Mouse (Mus musculus) neutrophil, adult 5-6 weeks (primary cell): ENCODE results near the gene Cipc. TPM values are rescaled to one million over a fixed set of nuclear protein-coding genes. Genes with fewer than 3 reads are reported as not detected.

Experiments
- ATAC-seq: fragments of 151-379, 151-347 bp; 2 replicates; pipeline ENCODE4 v1.8.0; 2017; ENCODE audit warnings: mild to moderate bottlenecking, moderate TSS enrichment; ENCODE audit not compliant: insufficient number of reproducible peaks, poor library complexity, low FRiP score, severe bottlenecking; ENCODE audit errors: extremely low read depth
- total RNA-seq: library from RNA; stranded (forward); fragments of 200-1000 nt; gene quantifications from 2 replicates; pipeline ENCODE4 v1.2.3, GENCODE M21; 2017

Cipc gene
- total RNA-seq, 1 experiment from 2014 or later, result 21.2 TPM

- no peak for ATAC-seq
Measured at GRCm38 (mm10) chr12:86981180-86981579, 34.3 kb downstream of the Cipc start.

GRCm38 (mm10) chr12:86983470-86984193 lies 36.8 kb downstream of the Cipc start:
- no peak for ATAC-seq

- ATAC-seq, result no peak
Measured at GRCm38 (mm10) chr12:86984194-86984555, 37.3 kb downstream of the Cipc start.

- no peak for ATAC-seq
Measured at GRCm38 (mm10) chr12:86986562-86986961, 39.7 kb downstream of the Cipc start.

- no peak for ATAC-seq
Measured at GRCm38 (mm10) chr12:86988227-86988626, 41.4 kb downstream of the Cipc start.

GRCm38 (mm10) chr12:86989378-86989777 lies 42.5 kb downstream of the Cipc start:
- no peak for ATAC-seq

GRCm38 (mm10) chr12:86989890-86990754 lies 43.3 kb downstream of the Cipc start, which contains the start of gene Zdhhc22:
Gene Zdhhc22, minus strand, starts transcription at chr12:86990430.
- ATAC-seq, result no peak

GRCm38 (mm10) chr12:86990755-86991110 lies 43.9 kb downstream of the Cipc start:
- ATAC-seq, result no peak

GRCm38 (mm10) chr12:86994166-86994565 lies 47.3 kb downstream of the Cipc start:
- ATAC-seq, result no peak

- no peak for ATAC-seq
Measured at GRCm38 (mm10) chr12:86994776-86995175, 47.9 kb downstream of the Cipc start.

- no peak for ATAC-seq
Measured at GRCm38 (mm10) chr12:86995931-86996330, 49.1 kb downstream of the Cipc start.

- ATAC-seq, result no peak
Measured at GRCm38 (mm10) chr12:86998699-86999098, 51.9 kb downstream of the Cipc start.

- no peak for ATAC-seq
Measured at GRCm38 (mm10) chr12:86999283-86999820, 52.5 kb downstream of the Cipc start.

- no peak for ATAC-seq
Measured at GRCm38 (mm10) chr12:87000151-87000839, 53.5 kb downstream of the Cipc start.

- no peak for ATAC-seq
Measured at GRCm38 (mm10) chr12:87000840-87001176, 54.0 kb downstream of the Cipc start.

- ATAC-seq, result no peak
Measured at GRCm38 (mm10) chr12:87002209-87002608, 55.4 kb downstream of the Cipc start.

GRCm38 (mm10) chr12:87002815-87003214 lies 56.0 kb downstream of the Cipc start:
- no peak for ATAC-seq

GRCm38 (mm10) chr12:87003606-87004005 lies 56.8 kb downstream of the Cipc start:
- ATAC-seq, result no peak

GRCm38 (mm10) chr12:87004596-87004995 lies 57.8 kb downstream of the Cipc start:
- ATAC-seq, result no peak
